Mouse (Mus musculus) thymus, adult 2 months (tissue): ENCODE results near the gene Dhx34. TPM values are rescaled to one million over a fixed set of nuclear protein-coding genes. Genes with fewer than 3 reads are reported as not detected.
"Not testable (repeated sequence)": the region's sequence is repeated elsewhere in the genome, so short reads cannot be mapped to it uniquely, and the experiment has no call there.

ENCODE experiments used
- DNase-seq: peaks from one replicate; pipeline ENCODE4 v3.0.0; 2021
- H3K27ac ChIP-seq: fragments of 200-500 bp; 2 replicates; pipeline ENCODE4 v1.5.1; 2012; ENCODE audit warnings: low read length, control low read depth; ENCODE audit not compliant: control insufficient read depth, insufficient read depth
- H3K27me3 ChIP-seq: fragments of 200-500 bp; 2 replicates; pipeline ENCODE4 v1.6.1; 2012; ENCODE audit warnings: mild to moderate bottlenecking, low read length, moderate library complexity, mixed read lengths; ENCODE audit not compliant: control insufficient read depth, insufficient read depth
- H3K36me3 ChIP-seq: fragments of 200-500 bp; 2 replicates; pipeline ENCODE4 v1.6.1; 2012; ENCODE audit warnings: mild to moderate bottlenecking, low read length, moderate library complexity; ENCODE audit not compliant: control insufficient read depth, insufficient read depth
- H3K4me1 ChIP-seq: fragments of 200-500 bp; replicated peaks from 2 replicates; pipeline ENCODE4 v1.6.1; 2012; ENCODE audit warnings: low read length; ENCODE audit not compliant: control insufficient read depth, insufficient read depth
- H3K4me3 ChIP-seq: fragments of 200-500 bp; 2 replicates; pipeline ENCODE4 v1.5.1; 2012; ENCODE audit warnings: mild to moderate bottlenecking, low read length, control low read depth, moderate library complexity; ENCODE audit not compliant: control insufficient read depth, insufficient read depth
- CTCF ChIP-seq: fragments of 200-500 bp; IDR thresholded peaks from 2 replicates; pipeline ENCODE4 v1.5.1; 2012; ENCODE audit warnings: mild to moderate bottlenecking, control low read depth, low read length, moderate library complexity, borderline replicate concordance; ENCODE audit not compliant: control insufficient read depth, poor library complexity, insufficient read depth; ENCODE audit errors: extremely low read depth
- POLR2A ChIP-seq: fragments of 200-500 bp; IDR thresholded peaks from 2 replicates; pipeline ENCODE4 v1.6.1; 2012; ENCODE audit warnings: mild to moderate bottlenecking, low read length, control low read depth, moderate library complexity; ENCODE audit not compliant: control insufficient read depth, poor library complexity, insufficient read depth; ENCODE audit errors: extremely low read depth
- whole genome bisulfite sequencing: fragments of 180-500 bp; shearing (Covaris S2); methylation state at CpG from one replicate; pipeline ENCODE4 v1.1.7; 2018; 5-methylcytosine and 5-hydroxymethylcytosine counted together
- polyA plus RNA-seq: library from polyadenylated mRNA; depleted of rRNA; stranded (reverse); fragments of >200 nt; gene quantifications from 2 replicates; pipeline ENCODE4 v1.2.3, GENCODE M21; 2012

Dhx34 gene
- polyA plus RNA-seq, 1 experiment = 86.9 TPM

- no peak for DNase-seq
- TF ChIP-seq POLR2A (no peak), CTCF (no peak)
- Histone ChIP-seq H3K27ac (no peak overlapping the region), H3K36me3 (no peaks in the 10 kb centered on the region), H3K4me3 (no peak overlapping the region), H3K4me1 (no peaks in the 10 kb centered on the region), H3K27me3 (no peaks in the 10 kb centered on the region)
- 63% methylated on average over 1 of the region's 1 CpGs for WGBS
Measured at GRCm38 (mm10) chr7:16261097-16261496, 39.3 kb upstream of the Dhx34 start.

- H3K27me3 ChIP-seq = no peaks in the 10 kb centered on the region
- no peak for TF ChIP-seq POLR2A
- no peak for TF ChIP-seq CTCF
- DNase-seq = no peak
- no peak within 1 kb of the TSS for H3K4me3 ChIP-seq
- 76% methylated on average over 5 of the region's 5 CpGs for WGBS
- no peak within 1 kb of the TSS for H3K27ac ChIP-seq
- no peaks in the 10 kb centered on the region for H3K4me1 ChIP-seq
- no peaks in the 10 kb centered on the region for H3K36me3 ChIP-seq
Measured at GRCm38 (mm10) chr7:16259110-16259590, 37.3 kb upstream of the Dhx34 start, which contains the start of gene C5ar1. C5ar1 (minus strand) TSS chr7:16259540.

- Histone ChIP-seq H3K27me3 (no peaks in the 10 kb centered on the region), H3K4me1 (no peaks in the 10 kb centered on the region), H3K36me3 (no peaks in the 10 kb centered on the region), H3K4me3 (no peak overlapping the region), H3K27ac (no peak overlapping the region)
- 91% methylated on average over 11 of the region's 11 CpGs for WGBS
- no peak for DNase-seq
- no peak for TF ChIP-seq POLR2A
- no peak for TF ChIP-seq CTCF
Measured at GRCm38 (mm10) chr7:16257830-16258229, 36.0 kb upstream of the Dhx34 start.

GRCm38 (mm10) chr7:16255963-16256362 lies 34.1 kb upstream of the Dhx34 start:
- not testable (repeated sequence) for H3K4me1 ChIP-seq, DNase-seq, H3K27me3 ChIP-seq, H3K27ac ChIP-seq, H3K4me3 ChIP-seq, H3K36me3 ChIP-seq
- WGBS = 91% methylated on average over 4 of the region's 4 CpGs

GRCm38 (mm10) chr7:16254195-16254594 lies 32.4 kb upstream of the Dhx34 start:
- TF ChIP-seq POLR2A (no peak), CTCF (no peak)
- H3K27ac ChIP-seq = no peak overlapping the region
- no peak overlapping the region for H3K4me3 ChIP-seq
- 4% methylated on average over 4 of the region's 4 CpGs for WGBS
- DNase-seq = no peak
- no peaks in the 10 kb centered on the region for H3K27me3 ChIP-seq
- H3K36me3 ChIP-seq = no peaks in the 10 kb centered on the region
- H3K4me1 ChIP-seq = no peaks in the 10 kb centered on the region

GRCm38 (mm10) chr7:16250687-16251086 lies 28.9 kb upstream of the Dhx34 start:
- TF ChIP-seq POLR2A = no peak
- no peak for TF ChIP-seq CTCF

GRCm38 (mm10) chr7:16245958-16246357 lies 24.1 kb upstream of the Dhx34 start:
- H3K4me1 ChIP-seq = no peaks in the 10 kb centered on the region
- no peaks in the 10 kb centered on the region for H3K36me3 ChIP-seq
- no peak for DNase-seq
- H3K27me3 ChIP-seq = no peaks in the 10 kb centered on the region
- H3K27ac ChIP-seq = no peak overlapping the region
- H3K4me3 ChIP-seq = no peak overlapping the region
- TF ChIP-seq POLR2A (no peak), CTCF (no peak)
- 6% methylated on average over 2 of the region's 4 CpGs for WGBS

More at GRCm38 (mm10) chr7:16250687-16251086, 28.9 kb upstream of the Dhx34 start:
- Histone ChIP-seq H3K4me3 (no peak overlapping the region), H3K27ac (no peak overlapping the region), H3K27me3 (no peaks in the 10 kb centered on the region), H3K36me3 (no peaks in the 10 kb centered on the region), H3K4me1 (no peaks in the 10 kb centered on the region)
- WGBS = 8% methylated on average over 5 of the region's 5 CpGs
- no peak for DNase-seq
